Mouse (Mus musculus) heart, postnatal 0 days (tissue): ENCODE results near the gene Tmie. TPM values are rescaled to one million over a fixed set of nuclear protein-coding genes. Genes with fewer than 3 reads are reported as not detected.

Experiments used
- ATAC-seq: fragments of 200-750 bp; cut with Nextera tagmentation; 2 replicates; pipeline ENCODE4 v1.8.0; 2017; ENCODE audit warnings: low read depth, moderate number of reproducible peaks, moderate library complexity; ENCODE audit not compliant: insufficient read depth
- DNase-seq: peaks from one replicate; pipeline ENCODE4 v3.0.0-alpha.2; 2016; ENCODE audit warnings: low spot score
- H3K27ac ChIP-seq: fragments of 300-500 bp; sonication (generic); 2 replicates; pipeline ENCODE4 v1.5.1; 2014; ENCODE audit warnings: low read depth, mild to moderate bottlenecking
- H3K27me3 ChIP-seq: fragments of 300-500 bp; sonication (generic); 2 replicates; pipeline ENCODE4 v1.6.1; 2014; ENCODE audit warnings: low read length, mixed read lengths; ENCODE audit not compliant: control insufficient read depth, insufficient read depth
- H3K36me3 ChIP-seq: fragments of 300-500 bp; sonication (generic); replicated peaks from 2 replicates; pipeline ENCODE4 v1.6.1; 2014; ENCODE audit warnings: low read length, mixed read lengths; ENCODE audit not compliant: control insufficient read depth, insufficient read depth
- H3K4me1 ChIP-seq: fragments of 300-500 bp; sonication (generic); 2 replicates; pipeline ENCODE4 v1.6.1; 2014; ENCODE audit warnings: antibody characterized with exemption; ENCODE audit not compliant: control insufficient read depth, insufficient read depth
- H3K4me2 ChIP-seq: fragments of 300-500 bp; sonication (generic); 2 replicates; pipeline ENCODE4 v1.6.1; 2014; ENCODE audit warnings: low read depth, mild to moderate bottlenecking, low read length, moderate library complexity
- H3K4me3 ChIP-seq: fragments of 300-500 bp; sonication (generic); 2 replicates; pipeline ENCODE4 v1.5.1; 2014; ENCODE audit warnings: low read depth, low read length
- H3K9ac ChIP-seq: fragments of 300-500 bp; sonication (generic); replicated peaks from 2 replicates; pipeline ENCODE4 v1.6.1; 2014; ENCODE audit warnings: low read depth, low read length, mixed read lengths
- H3K9me3 ChIP-seq: fragments of 300-500 bp; sonication (generic); replicated peaks from 2 replicates; pipeline ENCODE4 v1.6.1; 2016; ENCODE audit warnings: low read length; ENCODE audit not compliant: control insufficient read depth
- CTCF ChIP-seq: IDR thresholded peaks from 2 replicates; pipeline ENCODE4 v1.5.1; 2016; ENCODE audit warnings: antibody characterized with exemption, control low read depth, low read depth
- EP300 ChIP-seq: IDR thresholded peaks from 2 replicates; pipeline ENCODE4 v1.6.1; 2016; ENCODE audit warnings: antibody characterized with exemption, low read depth
- WGBS: fragments of 180-500 bp; shearing (Covaris S2); extraction: QIAGEN DNeasy Blood & Tissue Kit; methylation state at CpG from one replicate; pipeline ENCODE4 v1.1.7; 2014; 5-methylcytosine and 5-hydroxymethylcytosine counted together
- polyA plus RNA-seq: library from polyadenylated mRNA; unstranded; fragments of >200 nt; fragmentation: Nextera tagmentation; extraction: Ambion mirVana; gene quantifications from 2 replicates; pipeline ENCODE4 v1.2.1, GENCODE M21; 2015
- total RNA-seq: library from RNA; depleted of rRNA; stranded (reverse); fragments of >200 nt; gene quantifications from 2 replicates; pipeline ENCODE4 v1.2.3, GENCODE M21; 2014; ENCODE audit warnings: low replicate concordance

Gene Tmie
- total and polyA plus RNA-seq, 2 experiments from 2014 or later, result 0.71 TPM; not detected in 1

- WGBS, result 51% methylated on average over 21 of the region's 21 CpGs
- no peak overlapping the region for H3K4me3 ChIP-seq
- no peaks in the 10 kb centered on the region for H3K4me1 ChIP-seq
- H3K9me3 ChIP-seq, result no peaks in the 10 kb centered on the region
- DNase-seq (no peak), ATAC-seq (no peak)
- no peaks in the 10 kb centered on the region for H3K27me3 ChIP-seq
- no peak for TF ChIP-seq EP300
- TF ChIP-seq CTCF, result no peak
- no peaks in the 10 kb centered on the region for H3K36me3 ChIP-seq
- H3K27ac ChIP-seq, result no peak overlapping the region
- H3K9ac ChIP-seq, result no peak overlapping the region
- no peak overlapping the region for H3K4me2 ChIP-seq
Measured at GRCm38 (mm10) chr9:110914631-110915236, 34.8 kb upstream of the Tmie start.

GRCm38 (mm10) chr9:110909371-110909967, 29.6 kb upstream of the Tmie start:
- 67% methylated on average over 6 of the region's 6 CpGs for WGBS
- Histone ChIP-seq H3K9ac (no peak overlapping the region), H3K4me1 (no peaks in the 10 kb centered on the region), H3K4me2 (no peak overlapping the region), H3K9me3 (no peaks in the 10 kb centered on the region), H3K27ac (no peak overlapping the region), H3K27me3 (no peaks in the 10 kb centered on the region), H3K36me3 (no peaks in the 10 kb centered on the region), H3K4me3 (no peak overlapping the region)
- DNase-seq, result no peak
- ATAC-seq, result no peak
- no peak for TF ChIP-seq EP300
- TF ChIP-seq CTCF, result no peak

GRCm38 (mm10) chr9:110908631-110909016, 28.7 kb upstream of the Tmie start:
- no peak overlapping the region for H3K9ac ChIP-seq

DNA sequence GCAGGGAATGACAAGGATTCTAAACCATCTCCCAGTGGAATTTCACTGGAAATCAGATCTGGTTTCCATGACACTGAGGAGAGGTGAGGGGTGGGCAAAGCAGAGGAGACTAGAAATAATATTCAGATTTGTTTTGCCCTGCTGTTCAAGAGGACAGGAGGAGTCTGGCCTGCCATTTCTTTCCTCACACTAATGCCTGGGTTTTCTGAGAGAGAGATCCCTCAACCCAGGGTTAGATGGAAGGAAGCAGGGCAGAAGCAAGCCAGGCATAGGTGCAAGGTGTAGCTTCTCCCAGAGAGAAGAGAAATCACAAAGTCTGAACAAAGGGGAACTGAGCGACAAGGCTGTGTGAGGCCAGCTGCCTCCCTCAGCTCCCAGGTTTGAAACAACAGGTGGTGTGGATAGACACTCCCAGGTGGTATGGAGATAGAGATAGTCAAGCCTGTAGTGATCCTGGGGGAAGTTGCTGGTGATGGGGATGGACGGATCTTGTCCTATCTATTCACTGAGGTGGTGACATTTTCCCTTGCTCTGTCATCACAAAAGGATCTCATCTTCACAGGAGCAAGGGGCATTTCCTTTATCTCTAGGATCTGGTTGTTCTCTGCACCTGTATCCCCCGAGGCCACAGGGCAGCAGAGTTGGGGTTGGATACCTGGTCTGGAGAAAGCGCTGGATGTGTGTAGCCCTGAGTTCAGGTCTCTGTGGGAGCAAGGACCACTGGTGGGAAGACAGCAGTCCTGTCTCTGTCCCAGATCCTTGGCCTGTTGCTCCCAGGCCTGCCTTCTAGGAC, 28.1 kb upstream of the Tmie start:
- TF ChIP-seq CTCF (no peak), EP300 (no peak)
- Histone ChIP-seq H3K27ac (peak overlapping the region; percentile 57; the same call in 1 of the 2 replicates), H3K9me3 (no peaks in the 10 kb centered on the region), H3K4me3 (no peak overlapping the region), H3K27me3 (no peaks in the 10 kb centered on the region), H3K4me2 (no peak overlapping the region), H3K36me3 (no peaks in the 10 kb centered on the region), H3K9ac (no peak overlapping the region), H3K4me1 (no peaks in the 10 kb centered on the region)
- ATAC-seq (no peak), DNase-seq (no peak)
- 74% methylated on average over 4 of the region's 4 CpGs for WGBS

More at GRCm38 (mm10) chr9:110908631-110909016, 28.7 kb upstream of the Tmie start:
- Histone ChIP-seq H3K4me3 (no peak overlapping the region), H3K4me2 (no peak overlapping the region), H3K27me3 (no peaks in the 10 kb centered on the region), H3K9me3 (no peaks in the 10 kb centered on the region), H3K36me3 (no peaks in the 10 kb centered on the region), H3K4me1 (no peaks in the 10 kb centered on the region), H3K27ac (no peak overlapping the region; the same call in 1 of the 2 replicates)
- DNase-seq, result no peak
- no peak for ATAC-seq
- TF ChIP-seq EP300 (no peak), CTCF (no peak)
- WGBS, result 79% methylated on average over 3 of the region's 3 CpGs

- Histone ChIP-seq H3K9ac (no peak overlapping the region), H3K4me1 (no peaks in the 10 kb centered on the region), H3K4me2 (no peak overlapping the region), H3K27ac (peak overlapping the region; percentile 57; the same call in 1 of the 2 replicates), H3K27me3 (no peaks in the 10 kb centered on the region), H3K9me3 (no peaks in the 10 kb centered on the region), H3K36me3 (no peaks in the 10 kb centered on the region), H3K4me3 (no peak overlapping the region)
- DNase-seq, result no peak
- ATAC-seq, result no peak
- TF ChIP-seq CTCF (no peak), EP300 (no peak)
- WGBS, result 86% methylated on average over 11 of the region's 11 CpGs
Measured at GRCm38 (mm10) chr9:110907201-110907837, 27.4 kb upstream of the Tmie start.
